Mouse (Mus musculus) thymus, postnatal 0 days (tissue): ENCODE data around the gene Usp48. TPM values are rescaled to one million over a fixed set of nuclear protein-coding genes. Genes with fewer than 3 reads are reported as not detected.
"Not testable (repeated sequence)": the region's sequence is repeated elsewhere in the genome, so short reads cannot be mapped to it uniquely, and the experiment has no call there.

ENCODE experiments used
- DNase-seq: peaks from one replicate; pipeline ENCODE4 v3.0.0-alpha.2; 2015; ENCODE audit warnings: low spot score
- polyA plus RNA-seq: library from polyadenylated mRNA; unstranded; fragments of >200 nt; fragmentation: Nextera tagmentation; extraction: Ambion mirVana; gene quantifications from 2 replicates; pipeline ENCODE4 v1.2.1, GENCODE M21; 2015

The Usp48 gene
- polyA plus RNA-seq, result 52.4 and 59.1 TPM in 2 replicates

- peak; percentile 99 for DNase-seq
Measured at GRCm38 (mm10) chr4:137593601-137594495, at the start of gene Usp48. Gene Usp48, plus strand, starts transcription at chr4:137593755.

GRCm38 (mm10) chr4:137545568-137545967, 48.0 kb upstream of the Usp48 start:
- no peak for DNase-seq

- DNase-seq, result peak; percentile 66
Measured at GRCm38 (mm10) chr4:137546003-137546525, 47.5 kb upstream of the Usp48 start.

- DNase-seq, result no peak
Measured at GRCm38 (mm10) chr4:137553466-137553865, 40.1 kb upstream of the Usp48 start.

GRCm38 (mm10) chr4:137556673-137557210, 36.8 kb upstream of the Usp48 start:
- DNase-seq, result no peak

GRCm38 (mm10) chr4:137569873-137570272, 23.7 kb upstream of the Usp48 start:
- DNase-seq, result no peak

GRCm38 (mm10) chr4:137574469-137574868, 19.1 kb upstream of the Usp48 start, which contains the start of gene Ldlrad2:
Gene Ldlrad2, minus strand, starts transcription at chr4:137574569.
- no peak for DNase-seq

- no peak for DNase-seq
Measured at GRCm38 (mm10) chr4:137577486-137577885, 16.1 kb upstream of the Usp48 start.

- peak; percentile 34 for DNase-seq
Measured at GRCm38 (mm10) chr4:137578181-137578845, 15.2 kb upstream of the Usp48 start.

GRCm38 (mm10) chr4:137579789-137580188, 13.8 kb upstream of the Usp48 start:
- DNase-seq, result no peak

GRCm38 (mm10) chr4:137580299-137580698, 13.3 kb upstream of the Usp48 start:
- no peak for DNase-seq

GRCm38 (mm10) chr4:137581815-137582214, 11.7 kb upstream of the Usp48 start:
- DNase-seq, result peak; percentile 54

GRCm38 (mm10) chr4:137589095-137589494, 4.5 kb upstream of the Usp48 start:
- DNase-seq, result not testable (repeated sequence)

GRCm38 (mm10) chr4:137589586-137589985, 4.0 kb upstream of the Usp48 start:
- DNase-seq, result no peak

- no peak for DNase-seq
Measured at GRCm38 (mm10) chr4:137590961-137591360, 2.6 kb upstream of the Usp48 start.

GRCm38 (mm10) chr4:137594496-137595270, 1.1 kb downstream of the Usp48 start:
- peak; percentile 66 for DNase-seq

- no peak for DNase-seq
Measured at GRCm38 (mm10) chr4:137597098-137597630, 3.6 kb downstream of the Usp48 start.

GRCm38 (mm10) chr4:137598577-137598976, 5.0 kb downstream of the Usp48 start:
- DNase-seq, result no peak

- peak; percentile 35 for DNase-seq
Measured at GRCm38 (mm10) chr4:137603449-137604171, 10.1 kb downstream of the Usp48 start.

- DNase-seq, result no peak
Measured at GRCm38 (mm10) chr4:137607023-137607422, 13.5 kb downstream of the Usp48 start.
